Mouse (Mus musculus): Measurements from ENCODE around the gene Mef2c. TPM values are rescaled to one million over a fixed set of nuclear protein-coding genes. Genes with fewer than 3 reads are reported as not detected.

Mef2c gene
- polyA plus RNA-seq, 1 experiment from 2014 or later, result 300 TPM

DNA sequence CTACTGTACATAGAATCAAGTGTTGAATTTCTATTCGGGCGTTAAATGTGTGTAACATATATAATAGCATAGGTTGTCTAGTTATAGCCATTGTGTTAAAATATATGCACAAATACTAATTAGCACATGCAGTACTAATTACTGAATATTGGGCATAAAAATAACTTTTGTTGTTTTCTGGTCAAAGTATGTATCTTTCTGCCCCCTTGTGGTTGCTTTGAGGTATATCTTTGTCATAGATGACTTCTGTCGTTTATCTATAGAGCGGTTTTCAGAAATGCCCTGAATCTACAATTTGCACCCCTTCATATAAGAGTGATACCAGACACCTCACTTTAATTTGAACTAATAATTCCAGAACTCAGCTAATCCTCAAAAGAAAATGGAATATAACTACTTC is 152.9 kb downstream of the Mef2c start:
- WGBS, result 60% methylated on average over 4 of the region's 4 CpGs
- Histone ChIP-seq H3K4me2 (ENCODE audit: low read length) (no peak overlapping the region), H3K9me3 (ENCODE audit: control insufficient read depth, low read length) (no peaks in the 10 kb centered on the region), H3K27me3 (replicated peaks; ENCODE audit: control insufficient read depth, insufficient read depth, low read length) (no peaks in the 10 kb centered on the region), H3K27ac (ENCODE audit: low read length) (no peak overlapping the region), H3K9ac (replicated peaks; ENCODE audit: low read depth, low read length) (no peak overlapping the region), H3K4me3 (replicated peaks; ENCODE audit: low read length) (no peak overlapping the region), H3K4me1 (replicated peaks; ENCODE audit: control insufficient read depth, insufficient read depth, low read length) (peaks cover 27% of the 10 kb centered on the region), H3K36me3 (ENCODE audit: control insufficient read depth, insufficient read depth) (no peaks in the 10 kb centered on the region)
- no peak for ATAC-seq

DNA sequence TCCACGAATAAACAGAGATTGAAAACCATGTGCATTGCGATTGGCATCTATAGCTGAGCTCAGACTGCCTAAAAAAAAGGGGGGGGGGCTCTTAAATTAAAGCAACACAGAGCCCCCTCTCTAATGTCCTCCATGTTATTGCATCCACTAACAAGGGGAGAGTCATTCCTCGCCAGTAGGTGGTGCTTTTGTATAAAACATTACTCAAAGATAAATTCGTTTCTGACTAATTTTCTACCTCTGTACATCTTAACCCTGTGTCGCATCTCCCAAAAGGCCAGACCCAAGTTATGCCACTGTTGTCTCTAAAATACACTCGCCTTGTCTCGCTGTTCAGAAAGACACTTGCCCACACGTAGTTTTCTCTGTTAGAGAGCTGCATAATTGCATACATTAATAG is 156.9 kb downstream of the Mef2c start:
- ATAC-seq, result peak; percentile 70
- no peaks in the 10 kb centered on the region for H3K9me3 ChIP-seq (ENCODE audit: control insufficient read depth, low read length)
- no peaks in the 10 kb centered on the region; the same call in 1 of the 2 replicates for H3K36me3 ChIP-seq (ENCODE audit: control insufficient read depth, insufficient read depth)
- no peaks in the 10 kb centered on the region for H3K27me3 ChIP-seq (replicated peaks; ENCODE audit: control insufficient read depth, insufficient read depth, low read length)
- peak overlapping the region; percentile 44 for H3K4me2 ChIP-seq (ENCODE audit: low read length)
- 12% methylated on average over 8 of the region's 8 CpGs for WGBS
- H3K4me3 ChIP-seq (replicated peaks; ENCODE audit: low read length), result peak overlapping the region; percentile 30
- peaks cover 24% of the 10 kb centered on the region for H3K4me1 ChIP-seq (replicated peaks; ENCODE audit: control insufficient read depth, insufficient read depth, low read length)
- peak overlapping the region; percentile 48 for H3K9ac ChIP-seq (replicated peaks; ENCODE audit: low read depth, low read length)
- peak overlapping the region; percentile 77 for H3K27ac ChIP-seq (ENCODE audit: low read length)

DNA sequence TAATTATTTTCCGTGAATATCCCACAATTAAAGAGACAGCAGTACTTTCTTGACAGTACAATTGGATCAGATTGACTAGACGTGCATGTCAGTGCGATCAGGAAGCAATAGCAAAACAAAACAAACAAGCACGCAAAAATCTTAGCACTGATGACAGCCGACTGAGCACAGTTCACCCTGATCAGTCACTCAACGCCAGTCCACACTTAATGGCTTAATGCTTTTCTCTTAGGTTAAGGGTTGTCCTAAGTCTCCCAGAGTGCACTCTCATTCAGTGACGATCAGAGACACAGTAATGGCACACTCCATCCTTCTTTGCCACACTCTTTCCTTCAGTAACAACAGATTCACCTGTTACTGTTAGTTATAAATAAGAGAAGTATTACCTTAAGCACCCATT is 157.3 kb downstream of the Mef2c start:
- H3K4me1 ChIP-seq (replicated peaks; ENCODE audit: control insufficient read depth, insufficient read depth, low read length), result peaks cover 22% of the 10 kb centered on the region
- no peaks in the 10 kb centered on the region for H3K9me3 ChIP-seq (ENCODE audit: control insufficient read depth, low read length)
- H3K27me3 ChIP-seq (replicated peaks; ENCODE audit: control insufficient read depth, insufficient read depth, low read length), result no peaks in the 10 kb centered on the region
- H3K9ac ChIP-seq (replicated peaks; ENCODE audit: low read depth, low read length), result peak overlapping the region; percentile 48
- no peaks in the 10 kb centered on the region; the same call in 1 of the 2 replicates for H3K36me3 ChIP-seq (ENCODE audit: control insufficient read depth, insufficient read depth)
- peak; percentile 7 for ATAC-seq
- peak overlapping the region; percentile 77 for H3K27ac ChIP-seq (ENCODE audit: low read length)
- peak overlapping the region; percentile 30 for H3K4me3 ChIP-seq (replicated peaks; ENCODE audit: low read length)
- 17% methylated on average over 7 of the region's 7 CpGs for WGBS
- peak overlapping the region; percentile 44 for H3K4me2 ChIP-seq (ENCODE audit: low read length)

DNA sequence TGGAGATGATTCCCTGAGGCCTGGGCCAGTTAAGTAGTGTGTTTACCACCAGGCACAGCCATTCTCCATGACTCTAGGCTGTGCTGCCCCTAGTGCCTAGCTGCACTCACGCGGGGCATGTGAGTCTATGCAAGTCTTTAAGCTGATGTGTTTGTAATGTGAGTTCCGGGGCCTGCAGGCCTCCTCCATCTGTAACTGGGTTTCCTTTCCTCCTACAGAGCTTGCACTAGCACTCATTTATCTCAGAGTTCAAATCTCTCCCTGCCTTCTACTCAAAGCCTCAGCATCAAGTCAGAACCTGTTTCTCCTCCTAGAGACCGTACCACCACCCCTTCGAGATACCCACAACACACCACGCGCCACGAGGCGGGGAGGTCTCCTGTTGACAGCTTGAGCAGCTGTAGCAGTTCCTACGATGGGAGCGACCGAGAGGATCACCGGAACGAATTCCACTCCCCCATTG is 158.3 kb downstream of the Mef2c start:
- peaks cover 23% of the 10 kb centered on the region for H3K4me1 ChIP-seq (replicated peaks; ENCODE audit: control insufficient read depth, insufficient read depth, low read length)
- no peaks in the 10 kb centered on the region for H3K9me3 ChIP-seq (ENCODE audit: control insufficient read depth, low read length)
- peak overlapping the region; percentile 29 for H3K4me3 ChIP-seq (replicated peaks; ENCODE audit: low read length)
- peak overlapping the region; percentile 87 for H3K27ac ChIP-seq (ENCODE audit: low read length)
- peak; percentile 76 for ATAC-seq
- no peaks in the 10 kb centered on the region; the same call in 1 of the 2 replicates for H3K36me3 ChIP-seq (ENCODE audit: control insufficient read depth, insufficient read depth)
- 46% methylated on average over 14 of the region's 14 CpGs for WGBS
- no peaks in the 10 kb centered on the region for H3K27me3 ChIP-seq (replicated peaks; ENCODE audit: control insufficient read depth, insufficient read depth, low read length)
- H3K4me2 ChIP-seq (ENCODE audit: low read length), result peak overlapping the region; percentile 50
- peak overlapping the region; percentile 45 for H3K9ac ChIP-seq (replicated peaks; ENCODE audit: low read depth, low read length)

DNA sequence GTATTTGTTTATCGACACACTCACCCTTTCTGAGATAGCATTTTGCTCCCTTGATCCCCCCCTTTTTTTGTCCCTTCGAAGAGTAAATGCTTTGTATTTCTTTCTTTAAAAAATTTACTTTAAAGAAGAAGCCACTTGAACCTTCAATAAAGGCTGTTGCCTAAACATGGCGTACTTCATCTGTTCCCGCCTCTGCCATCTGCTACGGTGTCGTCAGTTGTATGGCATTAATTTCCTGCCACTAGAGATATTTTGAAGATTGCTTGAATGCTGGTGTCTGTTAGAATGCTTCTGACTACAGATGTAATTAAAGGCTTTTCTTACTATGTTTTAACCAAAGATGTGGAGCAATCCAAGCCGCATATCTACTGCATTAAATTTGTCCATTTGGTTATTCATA is 162.3 kb downstream of the Mef2c start:
- Histone ChIP-seq H3K4me3 (replicated peaks; ENCODE audit: low read length) (no peak overlapping the region), H3K27ac (ENCODE audit: low read length) (peak overlapping the region; percentile 63), H3K36me3 (ENCODE audit: control insufficient read depth, insufficient read depth) (no peaks in the 10 kb centered on the region; the same call in 1 of the 2 replicates), H3K4me2 (ENCODE audit: low read length) (no peak overlapping the region), H3K9ac (replicated peaks; ENCODE audit: low read depth, low read length) (no peak overlapping the region), H3K9me3 (ENCODE audit: control insufficient read depth, low read length) (no peaks in the 10 kb centered on the region), H3K4me1 (replicated peaks; ENCODE audit: control insufficient read depth, insufficient read depth, low read length) (peaks cover 13% of the 10 kb centered on the region), H3K27me3 (replicated peaks; ENCODE audit: control insufficient read depth, insufficient read depth, low read length) (no peaks in the 10 kb centered on the region)
- ATAC-seq, result peak; percentile 47; the same call in 1 of the 2 replicates
- 61% methylated on average over 7 of the region's 7 CpGs for WGBS

DNA sequence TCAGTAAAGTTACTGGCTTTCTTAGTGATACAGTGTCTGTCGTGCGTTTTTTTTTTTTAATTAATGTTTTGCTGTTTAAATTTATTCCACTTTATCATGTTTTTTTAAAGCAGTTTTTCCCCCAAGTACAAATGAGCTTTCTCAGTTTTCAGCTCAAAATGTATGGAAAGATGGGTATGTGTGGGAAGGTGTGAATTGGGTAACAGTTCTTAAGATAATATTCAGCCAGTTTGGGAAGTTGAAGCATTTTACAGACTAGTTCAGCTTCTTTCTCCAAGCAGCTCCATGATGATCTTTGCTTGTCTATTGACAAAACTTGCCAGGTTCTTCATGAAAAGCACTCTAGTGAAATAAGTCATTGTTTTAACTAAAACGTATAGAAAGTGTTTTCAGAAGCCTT is 163.2 kb downstream of the Mef2c start:
- peaks cover 8% of the 10 kb centered on the region for H3K4me1 ChIP-seq (replicated peaks; ENCODE audit: control insufficient read depth, insufficient read depth, low read length)
- ATAC-seq, result no peak
- H3K9me3 ChIP-seq (ENCODE audit: control insufficient read depth, low read length), result no peaks in the 10 kb centered on the region

DNA sequence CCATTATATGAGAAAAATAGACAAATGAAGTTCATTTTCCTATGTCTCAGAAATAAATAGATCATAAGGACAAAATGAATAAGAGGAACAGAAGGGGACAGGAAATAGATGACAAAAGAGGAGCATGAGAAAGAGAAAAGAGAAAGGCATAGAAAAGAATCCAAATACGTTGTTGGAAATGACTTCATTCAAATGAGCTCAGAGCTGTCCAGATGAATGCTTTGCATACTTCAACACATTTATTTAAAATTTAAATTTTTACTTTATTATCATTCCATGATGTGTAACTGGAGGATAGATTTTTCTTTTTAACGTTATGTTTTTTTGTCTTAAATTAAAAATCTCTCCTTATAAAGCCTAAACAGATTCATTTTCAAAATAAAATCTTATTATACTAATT is 203.8 kb downstream of the Mef2c start:
- Histone ChIP-seq H3K27me3 (replicated peaks; ENCODE audit: control insufficient read depth, insufficient read depth, low read length) (no peaks in the 10 kb centered on the region), H3K4me1 (replicated peaks; ENCODE audit: control insufficient read depth, insufficient read depth, low read length) (peaks cover under 1% of the 10 kb centered on the region), H3K36me3 (ENCODE audit: control insufficient read depth, insufficient read depth) (no peaks in the 10 kb centered on the region), H3K4me2 (ENCODE audit: low read length) (no peak overlapping the region), H3K4me3 (replicated peaks; ENCODE audit: low read length) (no peak overlapping the region), H3K9me3 (ENCODE audit: control insufficient read depth, low read length) (no peaks in the 10 kb centered on the region), H3K27ac (ENCODE audit: low read length) (no peak overlapping the region; the same call in 1 of the 2 replicates), H3K9ac (replicated peaks; ENCODE audit: low read depth, low read length) (no peak overlapping the region)
- 54% methylated on average over 2 of the region's 2 CpGs for WGBS
- ATAC-seq, result peak; percentile 52; the same call in 1 of the 2 replicates

More for the DNA sequence above, 163.2 kb downstream of the Mef2c start:
- no peak overlapping the region for H3K27ac ChIP-seq (ENCODE audit: low read length)
- no peak overlapping the region for H3K4me3 ChIP-seq (replicated peaks; ENCODE audit: low read length)
- no peaks in the 10 kb centered on the region for H3K27me3 ChIP-seq (replicated peaks; ENCODE audit: control insufficient read depth, insufficient read depth, low read length)
- H3K36me3 ChIP-seq (ENCODE audit: control insufficient read depth, insufficient read depth), result no peaks in the 10 kb centered on the region; the same call in 1 of the 2 replicates
- H3K9ac ChIP-seq (replicated peaks; ENCODE audit: low read depth, low read length), result no peak overlapping the region
- 62% methylated on average over 3 of the region's 3 CpGs for WGBS
- no peak overlapping the region for H3K4me2 ChIP-seq (ENCODE audit: low read length)

DNA sequence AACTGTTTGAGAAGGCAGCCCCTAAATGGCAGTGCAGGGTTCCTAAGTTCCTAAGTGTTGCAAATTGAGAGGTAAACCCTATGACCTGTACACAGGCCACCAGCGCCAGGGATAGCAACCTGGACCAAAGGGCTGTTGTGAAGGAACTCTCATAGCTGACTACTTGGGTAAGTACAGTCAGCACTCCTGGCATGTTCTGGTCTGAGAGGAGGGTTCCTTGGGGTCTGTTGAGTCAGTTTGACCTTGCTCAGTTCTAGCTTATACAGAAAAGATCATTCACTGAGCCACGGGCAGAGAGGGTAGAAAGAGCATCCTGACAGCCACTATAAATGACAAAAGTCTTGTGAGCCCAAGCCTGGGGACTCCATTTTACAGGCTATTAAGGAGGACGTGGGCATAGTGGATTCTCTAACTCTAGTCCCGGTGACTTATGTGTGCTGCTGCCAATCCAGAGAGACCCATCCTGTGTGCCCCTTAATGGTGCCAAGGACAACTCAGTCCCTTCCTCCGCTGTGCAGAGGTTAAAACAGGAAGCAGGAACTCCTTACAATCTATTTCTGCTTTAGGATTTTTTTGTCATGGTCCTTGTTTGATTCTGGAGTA is 209.0 kb downstream of the Mef2c start:
- 21% methylated on average over 5 of the region's 5 CpGs for WGBS
- peak overlapping the region; percentile 54 for H3K9ac ChIP-seq (replicated peaks; ENCODE audit: low read depth, low read length)
- no peaks in the 10 kb centered on the region for H3K27me3 ChIP-seq (replicated peaks; ENCODE audit: control insufficient read depth, insufficient read depth, low read length)
- peak overlapping the region; percentile 86 for H3K4me2 ChIP-seq (ENCODE audit: low read length)
- H3K27ac ChIP-seq (ENCODE audit: low read length), result peak overlapping the region; percentile 92
- peaks cover 6% of the 10 kb centered on the region for H3K4me1 ChIP-seq (replicated peaks; ENCODE audit: control insufficient read depth, insufficient read depth, low read length)
- no peaks in the 10 kb centered on the region for H3K36me3 ChIP-seq (ENCODE audit: control insufficient read depth, insufficient read depth)
- no peak for ATAC-seq
- peak overlapping the region; percentile 17; the same call in 1 of the 2 replicates for H3K4me3 ChIP-seq (replicated peaks; ENCODE audit: low read length)
- no peaks in the 10 kb centered on the region for H3K9me3 ChIP-seq (ENCODE audit: control insufficient read depth, low read length)

DNA sequence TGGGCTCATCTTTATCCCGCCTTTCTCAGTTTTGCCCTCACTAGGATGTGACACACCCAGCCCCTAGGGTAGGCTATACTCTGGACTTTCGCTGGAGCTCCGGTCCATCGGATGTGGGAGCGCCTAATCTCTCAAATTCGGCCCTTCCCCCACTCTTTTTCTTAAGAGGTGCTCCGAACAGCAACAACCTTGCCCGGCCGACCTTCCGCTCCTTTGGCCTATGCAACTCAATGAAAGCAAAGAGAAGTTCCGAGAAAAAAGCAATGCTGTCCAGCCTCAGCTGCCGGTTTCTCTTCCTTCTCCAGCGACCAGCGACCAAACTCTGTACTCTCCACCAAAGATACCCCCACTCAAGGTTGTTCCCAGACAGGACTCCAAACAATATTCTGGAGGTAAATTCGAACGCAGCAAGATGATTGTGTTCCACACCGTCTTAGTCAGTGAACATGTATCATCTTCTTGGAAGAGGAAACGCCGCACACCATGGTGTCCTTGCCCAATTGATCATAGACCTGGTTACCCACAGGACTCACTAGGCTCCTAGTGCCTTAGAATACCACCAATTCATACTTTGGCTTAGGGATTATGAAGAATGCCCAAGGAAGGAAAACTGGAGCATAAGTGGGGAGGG is 209.9 kb downstream of the Mef2c start:
- peak overlapping the region; percentile 86 for H3K4me2 ChIP-seq (ENCODE audit: low read length)
- no peaks in the 10 kb centered on the region for H3K9me3 ChIP-seq (ENCODE audit: control insufficient read depth, low read length)
- peak; percentile 7; the same call in 1 of the 2 replicates for ATAC-seq
- peak overlapping the region; percentile 100 for H3K27ac ChIP-seq (ENCODE audit: low read length)
- WGBS, result 8% methylated on average over 19 of the region's 19 CpGs
- H3K27me3 ChIP-seq (replicated peaks; ENCODE audit: control insufficient read depth, insufficient read depth, low read length), result no peaks in the 10 kb centered on the region
- no peaks in the 10 kb centered on the region for H3K36me3 ChIP-seq (ENCODE audit: control insufficient read depth, insufficient read depth)
- H3K4me3 ChIP-seq (replicated peaks; ENCODE audit: low read length), result peak overlapping the region; percentile 69
- peak overlapping the region; percentile 100 for H3K9ac ChIP-seq (replicated peaks; ENCODE audit: low read depth, low read length)
- peaks cover 11% of the 10 kb centered on the region for H3K4me1 ChIP-seq (replicated peaks; ENCODE audit: control insufficient read depth, insufficient read depth, low read length)
